Mouse (Mus musculus): ENCODE data around the gene Hoxb4. TPM values are rescaled to one million over a fixed set of nuclear protein-coding genes. Genes with fewer than 3 reads are reported as not detected.
A peak's percentile ranks its signal among the peaks of the same experiment; 100 is the strongest.

Hoxb4 gene
- polyA plus RNA-seq, 1 experiment: 1.5 TPM

- WGBS: 29% methylated on average over 4 of the region's 4 CpGs
- H3K27ac ChIP-seq (ENCODE audit: control insufficient read depth, insufficient read depth, low read length): no peak overlapping the region
- H3K4me3 ChIP-seq (ENCODE audit: control insufficient read depth, insufficient read depth, low read length): no peak overlapping the region
- H3K27me3 ChIP-seq (ENCODE audit: control insufficient read depth, insufficient read depth, low read length): peaks cover 42% of the 10 kb centered on the region
- TF ChIP-seq POLR2A (IDR thresholded peaks at IDR 0.05; ENCODE audit: control insufficient read depth, extremely low read depth, insufficient read depth, low read length, poor library complexity): no peak
- TF ChIP-seq CTCF (IDR thresholded peaks at IDR 0.05; ENCODE audit: borderline replicate concordance, control insufficient read depth, extremely low read depth, insufficient read depth, low read length, poor library complexity): no peak
- no peaks in the 10 kb centered on the region for H3K36me3 ChIP-seq (ENCODE audit: control insufficient read depth, insufficient read depth, low read length)
- no peaks in the 10 kb centered on the region; the same call in 1 of the 2 replicates for H3K4me1 ChIP-seq (replicated peaks; ENCODE audit: control insufficient read depth, insufficient read depth, low read length)
- DNase-seq: no peak
Measured at GRCm38 (mm10) chr11:96275896-96276295, 42.2 kb upstream of the Hoxb4 start.

- H3K27ac ChIP-seq (ENCODE audit: control insufficient read depth, insufficient read depth, low read length): no peak overlapping the region
- H3K36me3 ChIP-seq (ENCODE audit: control insufficient read depth, insufficient read depth, low read length): no peaks in the 10 kb centered on the region
- H3K4me1 ChIP-seq (replicated peaks; ENCODE audit: control insufficient read depth, insufficient read depth, low read length): no peaks in the 10 kb centered on the region
- DNase-seq: no peak
- peaks cover 45% of the 10 kb centered on the region for H3K27me3 ChIP-seq (ENCODE audit: control insufficient read depth, insufficient read depth, low read length)
- 8% methylated on average over 35 of the region's 35 CpGs for WGBS
- TF ChIP-seq CTCF (IDR thresholded peaks at IDR 0.05; ENCODE audit: borderline replicate concordance, control insufficient read depth, extremely low read depth, insufficient read depth, low read length, poor library complexity) (no peak), POLR2A (IDR thresholded peaks at IDR 0.05; ENCODE audit: control insufficient read depth, extremely low read depth, insufficient read depth, low read length, poor library complexity) (no peak)
- H3K4me3 ChIP-seq (ENCODE audit: control insufficient read depth, insufficient read depth, low read length): no peak overlapping the region
Measured at GRCm38 (mm10) chr11:96277151-96278044, 40.7 kb upstream of the Hoxb4 start.

GRCm38 (mm10) chr11:96278324-96278723 lies 39.7 kb upstream of the Hoxb4 start:
- Histone ChIP-seq H3K4me1 (replicated peaks; ENCODE audit: control insufficient read depth, insufficient read depth, low read length) (no peaks in the 10 kb centered on the region), H3K4me3 (ENCODE audit: control insufficient read depth, insufficient read depth, low read length) (no peak overlapping the region), H3K36me3 (ENCODE audit: control insufficient read depth, insufficient read depth, low read length) (no peaks in the 10 kb centered on the region), H3K27me3 (ENCODE audit: control insufficient read depth, insufficient read depth, low read length) (peaks cover 48% of the 10 kb centered on the region), H3K27ac (ENCODE audit: control insufficient read depth, insufficient read depth, low read length) (no peak overlapping the region)
- no peak for DNase-seq
- 17% methylated on average over 14 of the region's 14 CpGs for WGBS
- TF ChIP-seq POLR2A (IDR thresholded peaks at IDR 0.05; ENCODE audit: control insufficient read depth, extremely low read depth, insufficient read depth, low read length, poor library complexity) (no peak), CTCF (IDR thresholded peaks at IDR 0.05; ENCODE audit: borderline replicate concordance, control insufficient read depth, extremely low read depth, insufficient read depth, low read length, poor library complexity) (no peak)

- H3K27ac ChIP-seq (ENCODE audit: control insufficient read depth, insufficient read depth, low read length): no peak overlapping the region
- 1% methylated on average over 9 of the region's 9 CpGs for WGBS
- peak; percentile 72; the same call in 1 of the 2 replicates for TF ChIP-seq CTCF (IDR thresholded peaks at IDR 0.05; ENCODE audit: borderline replicate concordance, control insufficient read depth, extremely low read depth, insufficient read depth, low read length, poor library complexity)
- TF ChIP-seq POLR2A (IDR thresholded peaks at IDR 0.05; ENCODE audit: control insufficient read depth, extremely low read depth, insufficient read depth, low read length, poor library complexity): no peak
- no peaks in the 10 kb centered on the region for H3K36me3 ChIP-seq (ENCODE audit: control insufficient read depth, insufficient read depth, low read length)
- peak; percentile 79 for DNase-seq
- H3K27me3 ChIP-seq (ENCODE audit: control insufficient read depth, insufficient read depth, low read length): peaks cover 48% of the 10 kb centered on the region
- no peaks in the 10 kb centered on the region for H3K4me1 ChIP-seq (replicated peaks; ENCODE audit: control insufficient read depth, insufficient read depth, low read length)
- H3K4me3 ChIP-seq (ENCODE audit: control insufficient read depth, insufficient read depth, low read length): no peak overlapping the region
Measured at GRCm38 (mm10) chr11:96278773-96279172, 39.3 kb upstream of the Hoxb4 start.

- no peak for TF ChIP-seq POLR2A (IDR thresholded peaks at IDR 0.05; ENCODE audit: control insufficient read depth, extremely low read depth, insufficient read depth, low read length, poor library complexity)
- TF ChIP-seq CTCF (IDR thresholded peaks at IDR 0.05; ENCODE audit: borderline replicate concordance, control insufficient read depth, extremely low read depth, insufficient read depth, low read length, poor library complexity): no peak
- Histone ChIP-seq H3K27me3 (ENCODE audit: control insufficient read depth, insufficient read depth, low read length) (peaks cover 55% of the 10 kb centered on the region), H3K4me3 (ENCODE audit: control insufficient read depth, insufficient read depth, low read length) (no peak overlapping the region), H3K4me1 (replicated peaks; ENCODE audit: control insufficient read depth, insufficient read depth, low read length) (no peaks in the 10 kb centered on the region; the same call in 1 of the 2 replicates), H3K36me3 (ENCODE audit: control insufficient read depth, insufficient read depth, low read length) (no peaks in the 10 kb centered on the region), H3K27ac (ENCODE audit: control insufficient read depth, insufficient read depth, low read length) (no peak overlapping the region)
- WGBS: 15% methylated on average over 31 of the region's 31 CpGs
- DNase-seq: no peak
Measured at GRCm38 (mm10) chr11:96279421-96280233, 38.4 kb upstream of the Hoxb4 start.
